Mouse (Mus musculus): ENCODE results near the gene Etv4. TPM values are rescaled to one million over a fixed set of nuclear protein-coding genes. Genes with fewer than 3 reads are reported as not detected.

Gene Etv4
- total and polyA plus RNA-seq, 3 experiments: 2.4 to 3.1 (median 2.4) TPM

GRCm38 (mm10) chr11:101820899-101821298 is 35.7 kb upstream of the Etv4 start:
- no peaks in the 10 kb centered on the region for H3K79me2 ChIP-seq (replicated peaks; ENCODE audit: control insufficient read depth, extremely low read depth, insufficient read depth, poor library complexity, severe bottlenecking)
- H3K9ac ChIP-seq (ENCODE audit: insufficient read depth, low read depth): no peak overlapping the region
- H3K27me3 ChIP-seq (replicated peaks): peaks cover 43% of the 10 kb centered on the region
- peaks cover 10% of the 10 kb centered on the region for H3K9me3 ChIP-seq (replicated peaks; ENCODE audit: low read length)
- no peaks in the 10 kb centered on the region for H3K4me1 ChIP-seq (ENCODE audit: control insufficient read depth in 1 of 2, insufficient read depth in 2 of 2)
- TF ChIP-seq USF1 (IDR thresholded peaks at IDR 0.05; ENCODE audit: low read depth, low read length): no peak
- TF ChIP-seq UBTF (IDR thresholded peaks at IDR 0.05; ENCODE audit: low read depth, low read length): no peak
- no peak for TF ChIP-seq RCOR1 (conservative IDR thresholded peaks at IDR 0.05; ENCODE audit: low read depth, low read length)
- no peak for TF ChIP-seq PAX5 (IDR thresholded peaks at IDR 0.05; ENCODE audit: low read length)
- TF ChIP-seq GABPA (IDR thresholded peaks at IDR 0.05; ENCODE audit: insufficient replicate concordance, low read depth, low read length): no peak
- no peak for TF ChIP-seq MAFK (IDR thresholded peaks at IDR 0.05; ENCODE audit: insufficient replicate concordance, low read length)
- TF ChIP-seq KAT2A (IDR thresholded peaks at IDR 0.05; ENCODE audit: insufficient replicate concordance, low read length): no peak
- in situ Hi-C loops (cut with MboI; ENCODE audit: low pct_ligation_motif_present, low pct_unique_long_range_greater_than_20kb, low sequenced_read_pairs) (no loop called here), dilution Hi-C loops (cut with MboI; ENCODE audit: extremely low pct_ligation_motif_present, extremely low pct_unique_long_range_greater_than_20kb, low sequenced_read_pairs) (no loop called here)
- H3K4me3 ChIP-seq (replicated peaks in 1 of 3; ENCODE audit: low read depth in 2 of 3, low read length in 2 of 3, poor library complexity in 1 of 3): no peak overlapping the region
- H3K36me3 ChIP-seq (replicated peaks in 1 of 2; ENCODE audit: control insufficient read depth in 1 of 2, insufficient read depth in 1 of 2, low read length in 1 of 2): no peaks in the 10 kb centered on the region
- H3K4me2 ChIP-seq (ENCODE audit: insufficient read depth, low read depth, poor library complexity, severe bottlenecking): no peak overlapping the region
- H3K27ac ChIP-seq (ENCODE audit: insufficient read depth, low read depth): no peak overlapping the region
- DNase-seq (ENCODE audit: extremely low read depth): no peak

GRCm38 (mm10) chr11:101819853-101820252 is 34.7 kb upstream of the Etv4 start:
- Histone ChIP-seq H3K9me3 (replicated peaks; ENCODE audit: low read length) (peaks cover 10% of the 10 kb centered on the region), H3K4me2 (ENCODE audit: insufficient read depth, low read depth, poor library complexity, severe bottlenecking) (no peak overlapping the region), H3K4me1 (ENCODE audit: control insufficient read depth in 1 of 2, insufficient read depth in 2 of 2) (peaks cover 0 to 4% of the 10 kb centered on the region in 2 experiments; a peak in 1 of 4 replicates), H3K9ac (ENCODE audit: insufficient read depth, low read depth) (no peak overlapping the region), H3K79me2 (replicated peaks; ENCODE audit: control insufficient read depth, extremely low read depth, insufficient read depth, poor library complexity, severe bottlenecking) (no peaks in the 10 kb centered on the region), H3K36me3 (replicated peaks in 1 of 2; ENCODE audit: control insufficient read depth in 1 of 2, insufficient read depth in 1 of 2, low read length in 1 of 2) (no peaks in the 10 kb centered on the region), H3K27me3 (replicated peaks) (peaks cover 45% of the 10 kb centered on the region), H3K27ac (ENCODE audit: insufficient read depth, low read depth) (no peak overlapping the region), H3K4me3 (replicated peaks in 1 of 3; ENCODE audit: low read depth in 2 of 3, low read length in 2 of 3, poor library complexity in 1 of 3) (no peak overlapping the region)
- dilution Hi-C loops (cut with MboI; ENCODE audit: extremely low pct_ligation_motif_present, extremely low pct_unique_long_range_greater_than_20kb, low sequenced_read_pairs): no loop called here
- no peak for DNase-seq (ENCODE audit: extremely low read depth)
- no peak for TF ChIP-seq GABPA (IDR thresholded peaks at IDR 0.05; ENCODE audit: insufficient replicate concordance, low read depth, low read length)
- TF ChIP-seq NRF1 (IDR thresholded peaks at IDR 0.05; ENCODE audit: low read depth, low read length): no peak
- no peak for TF ChIP-seq ETS1 (conservative IDR thresholded peaks at IDR 0.05; ENCODE audit: low read depth, low read length)
- peak; percentile 25 to 35; a peak in 3 of 4 replicates for TF ChIP-seq CTCF (conservative IDR thresholded peaks at IDR 0.05 in 1 of 2, IDR thresholded peaks at IDR 0.05 in 1 of 2; ENCODE audit: low read depth in 2 of 2, low read length in 2 of 2)
- no peak for TF ChIP-seq RAD21 (IDR thresholded peaks at IDR 0.05; ENCODE audit: low read depth, low read length)
- in situ Hi-C loops (cut with MboI; ENCODE audit: low pct_ligation_motif_present, low pct_unique_long_range_greater_than_20kb, low sequenced_read_pairs): loop anchor here (5.0 kb wide), 1 partner anchor 32 kb away; no protein-coding TSS in a partner anchor
